Mouse (Mus musculus) liver (tissue): ENCODE results near the gene Dab2ip.

Experiments used
- DNase-seq: peaks from one replicate; pipeline ENCODE4 v3.0.0-alpha.2; 2020; ENCODE audit warnings: mixed read lengths

The Dab2ip gene

GRCm38 (mm10) chr2:35559551-35559835, 1.4 kb downstream of the Dab2ip start:
- no peak for DNase-seq

GRCm38 (mm10) chr2:35563722-35564121, 5.7 kb downstream of the Dab2ip start:
- no peak for DNase-seq

GRCm38 (mm10) chr2:35565051-35565836, 7.2 kb downstream of the Dab2ip start:
- DNase-seq, result no peak

- DNase-seq, result no peak
Observed at GRCm38 (mm10) chr2:35566957-35567693, 9.1 kb downstream of the Dab2ip start.

- no peak for DNase-seq
Observed at GRCm38 (mm10) chr2:35567694-35568149, 9.7 kb downstream of the Dab2ip start.

- no peak for DNase-seq
Observed at GRCm38 (mm10) chr2:35570743-35571142, 12.7 kb downstream of the Dab2ip start.

GRCm38 (mm10) chr2:35574643-35575042, 16.6 kb downstream of the Dab2ip start:
- DNase-seq, result no peak

GRCm38 (mm10) chr2:35576675-35577074, 18.6 kb downstream of the Dab2ip start:
- no peak for DNase-seq

GRCm38 (mm10) chr2:35580111-35580510, 22.0 kb downstream of the Dab2ip start:
- DNase-seq, result no peak

- DNase-seq, result peak; percentile 48
Observed at GRCm38 (mm10) chr2:35581501-35582340, 23.7 kb downstream of the Dab2ip start.

GRCm38 (mm10) chr2:35582341-35582941, 24.4 kb downstream of the Dab2ip start:
- peak; percentile 68 for DNase-seq

GRCm38 (mm10) chr2:35583406-35583805, 25.3 kb downstream of the Dab2ip start:
- no peak for DNase-seq

- DNase-seq, result no peak
Observed at GRCm38 (mm10) chr2:35584011-35584410, 25.9 kb downstream of the Dab2ip start.

- DNase-seq, result no peak
Observed at GRCm38 (mm10) chr2:35588368-35588767, 30.3 kb downstream of the Dab2ip start.

- no peak for DNase-seq
Observed at GRCm38 (mm10) chr2:35589385-35589784, 31.3 kb downstream of the Dab2ip start.

GRCm38 (mm10) chr2:35589800-35590199, 31.7 kb downstream of the Dab2ip start:
- DNase-seq, result no peak

GRCm38 (mm10) chr2:35591961-35592724, 34.1 kb downstream of the Dab2ip start:
- no peak for DNase-seq

- no peak for DNase-seq
Observed at GRCm38 (mm10) chr2:35592725-35593392, 34.8 kb downstream of the Dab2ip start.

- no peak for DNase-seq
Observed at GRCm38 (mm10) chr2:35593889-35594288, 35.8 kb downstream of the Dab2ip start.

- no peak for DNase-seq
Observed at GRCm38 (mm10) chr2:35595102-35595501, 37.0 kb downstream of the Dab2ip start.

GRCm38 (mm10) chr2:35595718-35596117, 37.7 kb downstream of the Dab2ip start:
- DNase-seq, result no peak

GRCm38 (mm10) chr2:35596796-35597195, 38.7 kb downstream of the Dab2ip start:
- DNase-seq, result no peak
